Mouse (Mus musculus): ENCODE measurements around the gene Faf2.
A peak's percentile ranks its signal among the peaks of the same experiment; 100 is the strongest.

Gene Faf2

GRCm38 (mm10) chr13:54621155-54621932 is at the start of gene Faf2:
Faf2 (plus strand) TSS chr13:54621784.
- peak; percentile 98 for DNase-seq

- no peak for DNase-seq
Measured at GRCm38 (mm10) chr13:54572621-54573020, 49.0 kb upstream of the Faf2 start.

GRCm38 (mm10) chr13:54574854-54575481 is 46.6 kb upstream of the Faf2 start, which contains the start of gene Arl10:
Arl10 (plus strand) TSS chr13:54575015.
- DNase-seq, result peak; percentile 71

GRCm38 (mm10) chr13:54575489-54575888 is 46.1 kb upstream of the Faf2 start:
- DNase-seq, result no peak

- peak; percentile 15 for DNase-seq
Measured at GRCm38 (mm10) chr13:54577652-54578507, 43.7 kb upstream of the Faf2 start.

- no peak for DNase-seq
Measured at GRCm38 (mm10) chr13:54581385-54581784, 40.2 kb upstream of the Faf2 start.

GRCm38 (mm10) chr13:54582126-54582525 is 39.5 kb upstream of the Faf2 start:
- DNase-seq, result no peak

GRCm38 (mm10) chr13:54582860-54583259 is 38.7 kb upstream of the Faf2 start:
- no peak for DNase-seq

- DNase-seq, result no peak
Measured at GRCm38 (mm10) chr13:54585831-54586230, 35.8 kb upstream of the Faf2 start.

GRCm38 (mm10) chr13:54589414-54589995 is 32.1 kb upstream of the Faf2 start:
- peak; percentile 30 for DNase-seq

- DNase-seq, result peak; percentile 97
Measured at GRCm38 (mm10) chr13:54589996-54590951, 31.3 kb upstream of the Faf2 start, which contains the start of the genes Nop16 and Higd2a. Nop16 (minus strand) TSS chr13:54590090. Higd2a (plus strand) TSS chr13:54590207.

- no peak for DNase-seq
Measured at GRCm38 (mm10) chr13:54591776-54592356, 29.7 kb upstream of the Faf2 start.

GRCm38 (mm10) chr13:54593617-54594016 is 28.0 kb upstream of the Faf2 start:
- no peak for DNase-seq

GRCm38 (mm10) chr13:54596107-54596690 is 25.4 kb upstream of the Faf2 start:
- DNase-seq, result no peak

- DNase-seq, result no peak
Measured at GRCm38 (mm10) chr13:54596870-54597269, 24.7 kb upstream of the Faf2 start.

- DNase-seq, result no peak
Measured at GRCm38 (mm10) chr13:54598622-54599143, 22.9 kb upstream of the Faf2 start.

- no peak for DNase-seq
Measured at GRCm38 (mm10) chr13:54602639-54603111, 18.9 kb upstream of the Faf2 start.

- DNase-seq, result no peak
Measured at GRCm38 (mm10) chr13:54603501-54603900, 18.1 kb upstream of the Faf2 start.

- no peak for DNase-seq
Measured at GRCm38 (mm10) chr13:54604221-54604620, 17.4 kb upstream of the Faf2 start.

- DNase-seq, result no peak
Measured at GRCm38 (mm10) chr13:54605426-54605825, 16.2 kb upstream of the Faf2 start.

Data from liver (tissue).